Mouse (Mus musculus) limb, embryonic 15.5 days (tissue): Measurements from ENCODE around the gene Gm5294. TPM values are rescaled to one million over a fixed set of nuclear protein-coding genes. Genes with fewer than 3 reads are reported as not detected.

Experiments
- ATAC-seq: fragments of 200-750 bp; cut with Nextera tagmentation; 2 replicates; pipeline ENCODE4 v1.8.0; 2017; ENCODE audit warnings: low read depth, moderate TSS enrichment; ENCODE audit not compliant: insufficient number of reproducible peaks, low FRiP score, low TSS enrichment
- H3K27ac ChIP-seq: fragments of 300-500 bp; sonication (generic); 2 replicates; pipeline ENCODE4 v1.5.1; 2015; ENCODE audit warnings: moderate library complexity, mild to moderate bottlenecking, inconsistent platforms
- H3K27me3 ChIP-seq: fragments of 300-500 bp; sonication (generic); 2 replicates; pipeline ENCODE4 v1.6.1; 2015; ENCODE audit warnings: inconsistent platforms
- H3K36me3 ChIP-seq: fragments of 300-500 bp; sonication (generic); 2 replicates; pipeline ENCODE4 v1.6.1; 2015; ENCODE audit warnings: inconsistent platforms
- H3K4me1 ChIP-seq: fragments of 300-500 bp; sonication (generic); 2 replicates; pipeline ENCODE4 v1.6.1; 2015; ENCODE audit warnings: inconsistent platforms
- H3K4me2 ChIP-seq: fragments of 300-500 bp; sonication (generic); 2 replicates; pipeline ENCODE4 v1.6.1; 2015; ENCODE audit warnings: mild to moderate bottlenecking, inconsistent platforms
- H3K4me3 ChIP-seq: fragments of 300-500 bp; sonication (generic); 2 replicates; pipeline ENCODE4 v1.5.1; 2015; ENCODE audit warnings: mild to moderate bottlenecking, inconsistent platforms
- H3K9ac ChIP-seq: fragments of 300-500 bp; sonication (generic); 2 replicates; pipeline ENCODE4 v1.6.1; 2015; ENCODE audit warnings: inconsistent platforms
- H3K9me3 ChIP-seq: fragments of 300-500 bp; sonication (generic); 2 replicates; pipeline ENCODE4 v1.6.1; 2016; ENCODE audit warnings: inconsistent platforms
- whole genome bisulfite sequencing: fragments of 180-500 bp; shearing (Covaris S2); methylation state at CpG from one replicate; pipeline ENCODE4 v1.1.7; 2015; 5-methylcytosine and 5-hydroxymethylcytosine counted together
- polyA plus RNA-seq: library from polyadenylated mRNA; unstranded; fragments of >200 nt; fragmentation: Nextera tagmentation; extraction: Ambion mirVana; gene quantifications from 2 replicates; pipeline ENCODE4 v1.2.1, GENCODE M21; 2015

The Gm5294 gene
- polyA plus RNA-seq, result not detected in 2 replicates

DNA sequence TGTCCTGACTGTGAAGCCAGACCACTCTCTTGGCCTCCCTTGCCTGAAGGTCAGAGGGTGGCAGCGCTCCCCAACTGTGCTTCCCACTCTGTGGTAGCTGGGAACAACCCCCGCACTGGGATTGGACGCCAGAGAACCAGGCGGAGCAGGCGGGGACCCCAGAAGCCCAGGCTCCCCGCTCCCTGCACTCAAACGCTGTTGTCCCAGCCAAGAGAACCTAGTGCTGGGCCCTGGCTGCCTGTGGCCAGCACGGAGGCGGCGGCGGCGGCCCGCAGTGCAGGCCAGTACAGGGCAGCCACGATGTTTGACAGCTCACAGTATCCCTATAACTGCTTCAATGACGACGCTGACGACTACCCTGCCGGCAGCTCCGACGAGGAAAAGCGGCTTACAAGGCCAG lies at the start of gene Gm5294:
TSS of gene Gm5294 (plus strand) at position 301 of the 400 bp plus-strand sequence.
- no peak within 1 kb of the TSS for H3K9ac ChIP-seq
- no peak within 1 kb of the TSS for H3K27ac ChIP-seq
- peak within 1 kb of the TSS; percentile 50 for H3K4me2 ChIP-seq
- H3K9me3 ChIP-seq, result no peaks in the 10 kb centered on the region
- ATAC-seq, result no peak
- H3K4me3 ChIP-seq, result peak within 1 kb of the TSS; percentile 32
- peaks cover 19% of the 10 kb centered on the region for H3K4me1 ChIP-seq
- H3K27me3 ChIP-seq, result peaks cover 64% of the 10 kb centered on the region
- WGBS, result 8% methylated on average over 21 of the region's 21 CpGs
- H3K36me3 ChIP-seq, result no peaks in the 10 kb centered on the region

DNA sequence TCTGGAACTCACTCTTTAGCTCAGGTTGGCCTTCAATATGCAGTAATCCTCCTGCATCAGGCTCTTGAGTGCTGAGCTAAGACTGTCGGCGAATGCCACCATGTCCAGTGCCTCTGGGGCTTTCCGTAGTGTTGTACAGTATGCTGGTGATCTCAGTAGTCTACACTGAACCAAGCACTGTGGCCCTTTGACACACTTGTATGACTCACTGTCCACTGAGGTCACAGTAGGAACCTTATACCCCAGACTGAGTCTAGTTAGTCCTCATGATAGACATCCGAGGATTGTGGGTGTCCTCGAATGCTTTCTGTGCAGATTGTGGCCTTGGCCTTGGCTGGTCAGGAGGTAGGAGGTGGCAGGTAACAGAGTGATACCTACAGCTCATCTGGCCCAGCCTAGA lies 44.8 kb upstream of the Gm5294 start:
- Histone ChIP-seq H3K4me3 (no peak overlapping the region), H3K27ac (no peak overlapping the region), H3K9ac (no peak overlapping the region), H3K9me3 (no peaks in the 10 kb centered on the region), H3K4me2 (no peak overlapping the region), H3K27me3 (no peaks in the 10 kb centered on the region), H3K4me1 (peaks cover 6% of the 10 kb centered on the region; the same call in 1 of the 2 replicates), H3K36me3 (no peaks in the 10 kb centered on the region)
- WGBS, result 84% methylated on average over 5 of the region's 5 CpGs
- no peak for ATAC-seq

DNA sequence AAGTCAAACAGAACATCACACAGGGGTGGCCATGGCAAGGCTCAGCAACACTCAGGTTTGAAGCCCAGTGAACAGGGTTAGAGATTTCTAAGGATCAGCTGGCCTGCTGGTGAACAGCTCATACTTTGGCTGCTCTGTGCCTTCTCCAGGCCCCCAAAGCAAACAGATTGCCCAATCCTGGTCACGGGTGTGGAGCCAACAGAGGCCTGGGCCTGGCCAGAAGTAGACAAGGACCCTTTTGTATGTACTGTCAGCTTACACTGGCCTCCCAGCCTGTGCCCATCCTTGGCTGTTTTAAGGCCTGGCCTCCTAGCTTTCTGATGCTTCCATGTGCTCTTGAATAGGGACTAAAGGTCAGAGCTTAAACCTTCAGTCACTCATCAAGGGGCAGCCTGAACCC lies 43.5 kb upstream of the Gm5294 start:
- peaks cover 6% of the 10 kb centered on the region; the same call in 1 of the 2 replicates for H3K4me1 ChIP-seq
- WGBS, result 65% methylated on average over 1 of the region's 1 CpGs
- H3K27ac ChIP-seq, result no peak overlapping the region
- H3K9ac ChIP-seq, result no peak overlapping the region
- ATAC-seq, result no peak
- H3K9me3 ChIP-seq, result no peaks in the 10 kb centered on the region
- no peak overlapping the region for H3K4me2 ChIP-seq
- no peaks in the 10 kb centered on the region for H3K27me3 ChIP-seq
- H3K36me3 ChIP-seq, result no peaks in the 10 kb centered on the region
- no peak overlapping the region for H3K4me3 ChIP-seq

DNA sequence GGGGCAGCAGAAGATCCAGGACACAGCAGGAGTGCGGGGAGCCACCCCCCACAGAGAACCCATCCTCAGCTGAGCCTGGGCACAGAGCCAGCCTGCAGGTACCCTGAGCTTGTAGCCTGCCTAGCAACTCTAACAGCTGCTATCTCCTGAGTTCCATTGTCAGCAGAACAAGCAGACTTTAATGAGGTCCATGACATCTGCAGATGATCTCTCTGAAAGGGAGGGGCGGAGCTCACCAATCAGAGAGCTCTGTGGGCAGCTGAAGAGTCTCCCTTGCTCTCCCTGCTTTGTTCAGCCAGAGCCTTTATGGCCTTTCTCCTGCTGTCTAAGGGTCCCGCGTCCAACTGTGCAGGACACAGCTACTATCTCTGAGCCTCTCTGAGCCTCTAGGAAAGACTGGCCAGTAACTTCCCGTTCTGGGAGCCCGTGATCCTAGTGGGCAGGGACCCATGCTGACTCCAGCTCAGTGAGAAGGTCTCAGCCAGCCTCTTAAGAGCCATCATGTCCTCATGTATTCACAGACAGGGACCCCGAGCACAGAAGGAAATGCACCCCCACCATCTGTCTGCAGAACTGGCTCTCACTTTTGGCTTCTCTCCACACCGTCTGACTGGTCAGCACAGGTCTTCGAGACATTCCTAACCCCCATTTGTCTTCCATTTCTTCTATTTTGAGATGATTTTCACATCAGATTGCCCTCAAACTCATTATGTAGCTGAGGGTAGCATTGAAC lies 41.0 kb upstream of the Gm5294 start:
- H3K4me1 ChIP-seq, result peaks cover 8% of the 10 kb centered on the region; the same call in 1 of the 2 replicates
- H3K9ac ChIP-seq, result no peak overlapping the region
- H3K4me2 ChIP-seq, result no peak overlapping the region
- 55% methylated on average over 9 of the region's 9 CpGs for WGBS
- H3K4me3 ChIP-seq, result no peak overlapping the region
- H3K36me3 ChIP-seq, result no peaks in the 10 kb centered on the region
- H3K27me3 ChIP-seq, result no peaks in the 10 kb centered on the region
- ATAC-seq, result 0 out of 2 replicates have a peak, but pooled peaks have one; percentile 48
- H3K27ac ChIP-seq, result no peak overlapping the region
- H3K9me3 ChIP-seq, result no peaks in the 10 kb centered on the region

DNA sequence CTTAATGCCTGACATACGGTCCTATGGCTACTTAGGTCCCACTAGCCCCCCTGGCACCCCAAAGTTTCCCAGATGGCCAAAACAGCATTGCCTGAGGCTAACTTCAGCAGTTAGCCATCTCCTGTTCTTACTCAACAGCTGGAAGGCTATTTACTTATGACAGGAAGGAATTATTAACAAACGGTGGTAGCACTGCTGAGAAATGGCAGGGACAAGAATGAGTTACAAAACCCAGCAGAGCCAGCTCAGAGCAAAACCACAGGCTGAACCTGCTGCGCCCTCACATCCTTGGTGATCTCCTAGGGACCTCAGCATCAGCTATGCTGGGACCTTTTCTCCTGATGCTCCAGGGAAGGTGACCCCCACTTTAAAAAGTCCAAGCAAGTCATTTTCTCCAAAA lies 40.2 kb upstream of the Gm5294 start:
- H3K36me3 ChIP-seq, result no peaks in the 10 kb centered on the region
- WGBS, result 55% methylated on average over 3 of the region's 3 CpGs
- no peaks in the 10 kb centered on the region for H3K9me3 ChIP-seq
- no peaks in the 10 kb centered on the region for H3K27me3 ChIP-seq
- no peak overlapping the region for H3K4me2 ChIP-seq
- H3K4me1 ChIP-seq, result peaks cover 8% of the 10 kb centered on the region; the same call in 1 of the 2 replicates
- no peak overlapping the region for H3K9ac ChIP-seq
- no peak for ATAC-seq
- H3K4me3 ChIP-seq, result no peak overlapping the region
- H3K27ac ChIP-seq, result no peak overlapping the region

DNA sequence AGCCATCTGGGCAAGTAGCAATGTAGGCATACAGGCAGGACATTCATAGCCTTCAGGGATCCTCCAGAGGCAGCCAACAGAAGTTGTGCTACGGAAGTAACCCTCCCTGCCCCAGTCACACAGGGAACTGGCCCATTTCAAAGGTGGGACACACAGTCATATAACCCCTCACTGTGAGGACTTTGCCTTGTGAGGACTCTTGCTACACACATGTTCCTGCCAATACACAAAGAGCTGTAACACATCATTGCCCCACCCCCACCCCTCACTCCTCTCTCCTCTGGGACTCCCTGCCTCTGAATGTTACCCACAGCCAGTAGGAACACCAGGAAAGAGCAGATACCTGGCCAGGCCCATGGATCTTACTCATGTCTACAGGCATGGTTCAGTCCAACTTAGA lies 37.2 kb upstream of the Gm5294 start:
- WGBS, result 78% methylated on average over 1 of the region's 1 CpGs
- no peak overlapping the region for H3K27ac ChIP-seq

DNA sequence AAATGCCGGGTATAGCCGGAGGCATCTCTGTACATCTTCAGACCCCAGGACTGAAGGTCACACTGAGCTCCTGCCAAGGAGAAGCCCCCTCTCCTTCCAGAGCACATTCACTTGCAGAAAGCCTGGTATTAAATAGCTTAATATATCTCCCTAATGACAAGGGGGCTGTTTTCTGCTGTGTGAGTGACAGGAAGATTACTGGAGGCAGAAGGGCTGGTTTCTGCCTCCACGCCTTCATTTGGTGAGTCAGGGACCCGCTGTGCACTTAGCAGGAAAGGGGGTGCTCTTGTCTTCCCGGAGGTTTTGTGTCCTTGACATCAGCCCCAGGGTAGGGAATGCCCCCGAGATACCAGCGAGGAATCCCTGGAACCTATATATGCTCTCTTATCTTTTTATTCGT lies 36.7 kb upstream of the Gm5294 start:
- H3K9ac ChIP-seq, result no peak overlapping the region
- no peak for ATAC-seq
- no peak overlapping the region for H3K4me3 ChIP-seq
- H3K9me3 ChIP-seq, result no peaks in the 10 kb centered on the region
- no peaks in the 10 kb centered on the region for H3K27me3 ChIP-seq
- H3K36me3 ChIP-seq, result no peaks in the 10 kb centered on the region
- peaks cover 11% of the 10 kb centered on the region; the same call in 1 of the 2 replicates for H3K4me1 ChIP-seq
- WGBS, result 68% methylated on average over 8 of the region's 8 CpGs
- H3K4me2 ChIP-seq, result no peak overlapping the region
- no peak overlapping the region for H3K27ac ChIP-seq

More for the DNA sequence above, 37.2 kb upstream of the Gm5294 start:
- H3K9ac ChIP-seq, result no peak overlapping the region
- no peak overlapping the region for H3K4me2 ChIP-seq
- H3K4me1 ChIP-seq, result peaks cover 10% of the 10 kb centered on the region; the same call in 1 of the 2 replicates
- no peaks in the 10 kb centered on the region for H3K27me3 ChIP-seq
- no peak for ATAC-seq
- H3K9me3 ChIP-seq, result no peaks in the 10 kb centered on the region
- H3K4me3 ChIP-seq, result no peak overlapping the region
- no peaks in the 10 kb centered on the region for H3K36me3 ChIP-seq

DNA sequence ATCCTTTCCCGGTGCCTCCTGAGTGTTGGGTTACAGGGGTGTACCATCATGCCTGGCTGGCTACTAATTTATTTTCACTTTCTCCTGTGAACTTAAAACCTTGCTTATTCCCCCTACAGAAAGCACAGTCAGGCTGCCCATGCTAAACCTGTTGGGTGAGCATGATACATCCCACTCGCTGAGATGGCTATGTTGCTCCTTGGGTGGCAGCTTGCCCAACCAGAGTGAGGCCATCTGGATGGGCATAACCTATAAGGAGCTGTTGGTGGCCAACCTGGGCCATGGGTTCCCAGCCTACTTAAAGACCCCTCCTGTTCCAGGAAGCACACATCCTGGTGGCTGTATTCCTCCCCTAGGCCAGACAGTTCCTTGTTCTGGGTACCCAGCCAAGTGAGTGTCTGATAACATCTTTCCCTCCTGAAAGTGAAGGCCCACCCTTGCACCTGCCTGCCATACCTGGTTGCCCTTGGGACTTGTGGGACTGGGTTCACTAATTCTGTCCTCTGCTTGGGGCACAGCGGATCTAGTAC lies 33.8 kb upstream of the Gm5294 start:
- H3K27me3 ChIP-seq, result no peaks in the 10 kb centered on the region
- H3K4me1 ChIP-seq, result 0 out of 2 replicates have a peak, but pooled peaks cover 8% of the 10 kb centered on the region
- H3K27ac ChIP-seq, result no peak overlapping the region
- no peaks in the 10 kb centered on the region for H3K36me3 ChIP-seq
- H3K4me3 ChIP-seq, result no peak overlapping the region
- no peak for ATAC-seq
- H3K9me3 ChIP-seq, result no peaks in the 10 kb centered on the region
- WGBS, result 72% methylated on average over 3 of the region's 3 CpGs
- H3K4me2 ChIP-seq, result no peak overlapping the region
- no peak overlapping the region for H3K9ac ChIP-seq

DNA sequence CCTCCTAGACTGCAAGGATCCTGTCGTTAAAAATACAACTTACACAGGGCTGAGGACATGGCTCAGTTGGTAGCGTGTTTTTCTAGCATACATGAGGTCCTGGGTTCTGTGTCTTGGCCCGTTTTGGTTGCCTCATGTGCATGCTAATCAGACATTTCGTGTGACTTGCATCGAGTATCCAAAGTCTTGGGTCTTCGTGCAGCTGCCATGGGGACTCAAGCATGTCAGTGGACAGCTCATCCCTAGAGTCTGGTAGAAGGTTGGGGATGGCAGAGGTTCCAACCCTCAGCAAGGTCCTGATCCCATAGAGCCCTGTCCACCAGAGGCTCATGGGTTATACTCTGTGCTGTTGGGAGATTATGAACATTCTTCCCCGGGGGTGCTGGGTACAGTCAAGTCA lies 32.2 kb upstream of the Gm5294 start:
- Histone ChIP-seq H3K27me3 (no peaks in the 10 kb centered on the region), H3K36me3 (no peaks in the 10 kb centered on the region), H3K4me2 (no peak overlapping the region), H3K4me3 (no peak overlapping the region), H3K9me3 (no peaks in the 10 kb centered on the region), H3K4me1 (0 out of 2 replicates have a peak, but pooled peaks cover 8% of the 10 kb centered on the region), H3K27ac (no peak overlapping the region), H3K9ac (no peak overlapping the region)
- no peak for ATAC-seq
- WGBS, result 88% methylated on average over 7 of the region's 7 CpGs

DNA sequence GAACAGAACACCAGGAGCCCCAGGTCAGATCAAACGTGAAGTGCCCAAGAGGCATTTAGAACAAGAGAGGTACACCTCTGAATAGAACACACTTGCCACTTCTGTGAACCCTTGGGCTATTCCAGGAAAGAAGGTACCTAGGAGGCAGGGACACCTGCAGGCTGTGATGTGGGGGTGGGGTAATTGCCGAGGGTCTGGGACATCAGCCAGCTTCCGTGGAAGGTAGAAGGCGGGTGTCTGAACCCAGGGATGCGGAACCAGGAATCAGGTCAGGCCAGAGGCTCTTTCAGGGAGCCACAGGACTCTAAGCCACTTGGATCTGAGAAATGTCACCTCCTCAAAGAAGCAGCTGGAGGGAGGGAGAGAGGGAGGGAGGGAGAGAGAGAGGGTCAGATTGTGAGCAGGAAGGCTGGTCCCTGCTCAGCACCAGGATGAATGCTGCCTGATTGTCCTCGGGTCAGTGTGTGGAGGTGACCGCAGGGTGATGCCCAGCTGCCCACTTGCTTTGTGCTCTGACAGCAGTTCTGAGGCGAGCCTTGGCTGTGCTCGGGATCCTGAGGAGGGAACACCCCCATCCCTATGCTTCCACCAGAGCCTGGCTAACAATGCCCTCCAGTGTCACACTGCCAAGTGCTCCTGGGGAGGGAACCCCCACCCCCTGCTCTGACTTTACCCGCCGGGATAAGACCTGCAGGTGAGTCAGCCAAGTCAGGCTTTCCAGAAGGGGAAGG lies 31.2 kb upstream of the Gm5294 start:
- ATAC-seq, result no peak
- no peaks in the 10 kb centered on the region for H3K27me3 ChIP-seq
- no peak overlapping the region for H3K4me2 ChIP-seq
- no peak overlapping the region for H3K27ac ChIP-seq
- WGBS, result 40% methylated on average over 11 of the region's 11 CpGs
- 0 out of 2 replicates have a peak, but pooled peaks cover 6% of the 10 kb centered on the region for H3K4me1 ChIP-seq
- no peaks in the 10 kb centered on the region for H3K9me3 ChIP-seq
- H3K4me3 ChIP-seq, result no peak overlapping the region
- no peak overlapping the region for H3K9ac ChIP-seq
- H3K36me3 ChIP-seq, result no peaks in the 10 kb centered on the region

DNA sequence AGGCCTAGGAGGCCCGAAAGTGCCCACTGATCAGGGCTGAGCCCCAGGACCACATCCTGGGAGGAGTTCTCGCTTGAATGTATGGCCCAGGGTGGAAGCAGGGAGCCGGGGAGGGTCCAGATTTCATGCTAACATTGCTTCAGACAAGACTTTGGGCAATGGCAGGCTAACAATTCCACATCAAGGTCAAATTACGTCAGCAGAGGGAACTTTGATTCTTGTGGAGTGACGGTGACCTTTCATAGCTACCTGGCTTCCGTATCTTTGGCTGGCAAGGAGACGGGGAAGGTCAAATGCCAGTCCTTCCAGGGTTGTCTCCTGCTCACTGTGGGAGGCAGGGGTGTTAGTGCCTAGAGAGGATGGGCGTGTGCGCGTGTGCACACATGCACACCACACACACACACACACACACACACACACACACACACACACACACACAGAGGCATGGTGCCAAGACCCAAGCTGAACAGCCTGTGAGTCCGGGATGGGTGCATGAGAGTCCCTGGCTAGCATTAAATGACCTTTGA lies 28.9 kb upstream of the Gm5294 start:
- Histone ChIP-seq H3K4me1 (0 out of 2 replicates have a peak, but pooled peaks cover 3% of the 10 kb centered on the region), H3K36me3 (no peaks in the 10 kb centered on the region), H3K27ac (no peak overlapping the region), H3K27me3 (no peaks in the 10 kb centered on the region), H3K4me3 (no peak overlapping the region), H3K9ac (no peak overlapping the region), H3K4me2 (no peak overlapping the region), H3K9me3 (no peaks in the 10 kb centered on the region)
- ATAC-seq, result no peak
- 88% methylated on average over 11 of the region's 11 CpGs for WGBS
